Comparison of ENCODE assay signal across 14 mouse cellular contexts in the genomic region with DNA sequence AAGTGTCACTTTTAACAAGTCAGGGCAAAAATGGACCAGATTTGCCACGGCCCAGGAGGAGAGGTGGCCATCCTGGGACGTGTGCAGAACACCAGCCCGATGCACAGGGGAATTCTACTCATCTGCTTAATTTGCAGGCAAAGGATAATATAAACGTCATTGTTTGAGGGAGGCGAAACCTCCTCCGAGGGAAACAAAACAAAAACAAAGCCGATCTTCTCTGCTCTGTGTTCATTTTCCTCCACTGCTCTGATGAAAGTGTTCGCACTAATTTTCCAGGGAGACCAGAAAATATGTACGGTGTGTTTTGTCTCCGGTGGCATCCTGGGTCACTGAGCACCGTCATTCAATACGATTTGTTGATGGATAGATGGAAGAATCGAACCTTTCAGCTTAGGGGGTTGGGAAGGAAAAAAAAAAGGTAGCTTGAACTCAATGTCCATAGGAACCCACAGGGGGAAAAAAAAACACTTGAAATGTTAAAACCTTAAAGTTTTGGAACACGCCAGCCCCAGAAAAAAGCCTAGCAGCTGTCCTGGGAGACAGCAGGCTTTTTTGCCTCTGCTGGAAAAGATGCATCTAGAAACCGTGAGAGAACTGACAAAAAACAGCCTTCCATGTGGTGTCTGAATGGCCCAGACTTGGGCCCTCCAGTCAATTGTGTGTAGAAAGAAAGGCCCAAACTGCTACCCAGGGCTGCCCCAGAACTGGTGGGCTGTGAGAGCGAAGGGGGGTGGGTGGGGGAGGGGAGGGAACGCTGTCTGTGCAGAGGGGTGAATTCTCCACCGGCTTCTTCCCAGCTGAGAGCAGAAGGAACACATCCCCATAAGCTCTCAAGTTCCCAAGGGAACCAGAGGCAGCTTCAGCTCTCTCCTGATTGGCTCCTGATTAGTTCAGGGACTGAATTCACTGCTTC. TPM values are rescaled to one million over a fixed set of nuclear protein-coding genes. Genes with fewer than 3 reads are reported as not detected.
A peak's percentile ranks its signal among the peaks of the same experiment; 100 is the strongest.
DNase-seq lines count a peak whose midpoint lies in the region; ATAC-seq and TF ChIP-seq lines count a peak whose summit lies in the region.
"Had no signal": no experiment of that assay in that cellular context is flagged by ENCODE, and none has a peak within 500 bp of the region (broad histone marks: within the 10 kb centered on the region; RNA-seq: fewer than 3 reads in every experiment).

No protein-coding gene starts in this region.

- H3K27ac ChIP-seq in kidney, postnatal 0 days, result no peak overlapping the region
- no peak overlapping the region for H3K27ac ChIP-seq in forebrain, embryonic 15.5 days (replicated peaks)
- peak overlapping the region; percentile 79 for H3K27ac ChIP-seq in midbrain, embryonic 10.5 days (replicated peaks)
- H3K27ac ChIP-seq: left cerebral cortex, adult 2 months; liver, embryonic 14.5 days; stomach, embryonic 15.5 days had no signal

- H3K9ac ChIP-seq in kidney, postnatal 0 days (ENCODE audit: low read depth, low read length), result 0 out of 2 replicates have a peak overlapping the region, but pooled peaks have one; percentile 4
- H3K9ac ChIP-seq in forebrain, embryonic 15.5 days (replicated peaks), result no peak overlapping the region
- H3K9ac ChIP-seq: liver, embryonic 14.5 days; stomach, embryonic 15.5 days had no signal

- H3K4me2 ChIP-seq in kidney, postnatal 0 days (ENCODE audit: low read length), result peak overlapping the region; percentile 41
- no peak overlapping the region; the same call in 1 of the 2 replicates for H3K4me2 ChIP-seq in forebrain, embryonic 15.5 days (replicated peaks)
- H3K4me2 ChIP-seq: stomach, embryonic 15.5 days had no signal

- TF ChIP-seq CTCF in kidney, postnatal 0 days (IDR thresholded peaks at IDR 0.05; ENCODE audit: low read depth), result no peak

- 17% methylated on average over 18 of the region's 18 CpGs for WGBS in kidney, postnatal 0 days
- 6% methylated on average over 18 of the region's 18 CpGs for WGBS in forebrain, embryonic 15.5 days
- 7% methylated on average over 18 of the region's 18 CpGs for WGBS in midbrain, embryonic 10.5 days

- 0 out of 2 replicates have a peak overlapping the region, but pooled peaks have one; percentile 1 for H3K4me3 ChIP-seq in kidney, postnatal 0 days (replicated peaks; ENCODE audit: low read depth, low read length)
- H3K4me3 ChIP-seq in forebrain, embryonic 15.5 days, result no peak overlapping the region
- H3K4me3 ChIP-seq in midbrain, embryonic 10.5 days, result peak overlapping the region; percentile 34
- H3K4me3 ChIP-seq: left cerebral cortex, adult 2 months; megakaryocyte, embryonic 14.5 days; stomach, embryonic 15.5 days had no signal

- DNase-seq in kidney, postnatal 0 days (ENCODE audit: low spot score), result peak; percentile 42
- no peak for DNase-seq in kidney, postnatal 4 days
- DNase-seq in midbrain, embryonic 10.5 days (ENCODE audit: low spot score), result peak; percentile 74
- peak; percentile 67 for DNase-seq in retina, embryonic 14.5 days (ENCODE audit: low spot score)
- no peak for DNase-seq in natural killer cell, adult 2 months (ENCODE audit: low spot score in 2 of 2)
- DNase-seq in ovary, adult 18-20 months (ENCODE audit: low spot score), result no peak
- DNase-seq in kidney, adult 8-10 months, result no peak
- DNase-seq: cerebellum, adult 2 months; kidney, adult 9 months had no signal

- no peaks in the 10 kb centered on the region for H3K9me3 ChIP-seq in kidney, postnatal 0 days (replicated peaks; ENCODE audit: low read length)
- H3K9me3 ChIP-seq in forebrain, embryonic 15.5 days, result no peaks in the 10 kb centered on the region
- H3K9me3 ChIP-seq in midbrain, embryonic 10.5 days (replicated peaks), result no peaks in the 10 kb centered on the region
- H3K9me3 ChIP-seq: megakaryocyte, embryonic 14.5 days; stomach, embryonic 15.5 days had no signal

- H3K4me1 ChIP-seq in kidney, postnatal 0 days (replicated peaks; ENCODE audit: insufficient read depth, low read length), result no peaks in the 10 kb centered on the region
- H3K4me1 ChIP-seq in forebrain, embryonic 15.5 days, result peaks cover 11% of the 10 kb centered on the region
- peaks cover 51% of the 10 kb centered on the region for H3K4me1 ChIP-seq in midbrain, embryonic 10.5 days
- H3K4me1 ChIP-seq: megakaryocyte, embryonic 14.5 days had no signal

- peak; percentile 36; the same call in 1 of the 2 replicates for ATAC-seq in kidney, postnatal 0 days (replicated peaks; ENCODE audit: low FRiP score, low read depth)
- ATAC-seq in forebrain, embryonic 15.5 days (replicated peaks), result peak; percentile 58; the same call in 1 of the 2 replicates

- H3K36me3 ChIP-seq in kidney, postnatal 0 days (ENCODE audit: insufficient read depth, low read length), result no peaks in the 10 kb centered on the region
- no peaks in the 10 kb centered on the region for H3K36me3 ChIP-seq in forebrain, embryonic 15.5 days
- H3K36me3 ChIP-seq in midbrain, embryonic 10.5 days, result no peaks in the 10 kb centered on the region
- H3K36me3 ChIP-seq: stomach, embryonic 15.5 days had no signal

- no peaks in the 10 kb centered on the region for H3K27me3 ChIP-seq in kidney, postnatal 0 days (ENCODE audit: insufficient read depth, low read length)
- H3K27me3 ChIP-seq in forebrain, embryonic 15.5 days, result no peaks in the 10 kb centered on the region
- no peaks in the 10 kb centered on the region for H3K27me3 ChIP-seq in midbrain, embryonic 10.5 days (ENCODE audit: low read depth, poor library complexity, severe bottlenecking)
- H3K27me3 ChIP-seq: stomach, embryonic 15.5 days had no signal

RNA-seq across cellular contexts. Expression of a gene that starts 10.0 kb away (rescaled TPM):
- 16.2 and 16.7 TPM in 2 replicates for polyA plus RNA-seq in kidney, postnatal 0 days (2015; fragmentation: Nextera tagmentation; extraction: Ambion mirVana)
- polyA plus RNA-seq in forebrain, embryonic 15.5 days (2015; fragmentation: Nextera tagmentation; extraction: Ambion mirVana), result 13.2 and 14.5 TPM in 2 replicates
- polyA plus RNA-seq in midbrain, embryonic 10.5 days (2016; fragmentation: Nextera tagmentation; extraction: Ambion mirVana), result 26.7 and 28.3 TPM in 2 replicates

Comparison
In these comparisons a context has a peak if more than half of its experiments do, and no peak if none do; other contexts are left out.
1. DNase-seq: peak in kidney, postnatal 0 days (single experiment), midbrain, embryonic 10.5 days (single experiment) and retina, embryonic 14.5 days (single experiment); none in kidney, postnatal 4 days (0 of 2), natural killer cell, adult 2 months (0 of 2), ovary, adult 18-20 months (single experiment) and kidney, adult 8-10 months (0 of 2).